Mouse (Mus musculus): ENCODE data around the gene Maip1. TPM values are rescaled to one million over a fixed set of nuclear protein-coding genes. Genes with fewer than 3 reads are reported as not detected.

Maip1 gene
- total RNA-seq, 1 experiment = 12.4 TPM

DNA sequence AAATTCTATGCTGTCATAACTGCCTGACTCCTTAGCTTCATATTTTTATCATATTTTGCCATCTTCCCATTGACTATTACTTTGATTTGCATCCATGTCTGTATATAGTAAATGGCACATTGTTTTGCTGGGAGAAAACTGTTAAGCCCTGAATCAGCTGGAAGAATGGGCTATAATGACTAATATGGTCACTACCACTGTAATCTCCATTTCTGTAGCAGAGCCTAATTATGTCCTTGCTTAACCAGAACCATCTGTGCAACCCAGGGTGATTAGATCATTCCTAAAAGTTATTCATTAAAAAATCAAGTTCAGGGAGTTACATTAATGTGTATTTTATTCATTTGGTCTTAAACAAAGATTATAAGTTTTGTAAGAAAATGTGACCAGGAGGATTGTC lies 19.6 kb upstream of the Maip1 start:
- H3K27ac ChIP-seq (ENCODE audit: insufficient read depth, low read depth, low read length, poor library complexity, severe bottlenecking) = no peak overlapping the region
- DNase-seq (ENCODE audit: low read depth, low spot score) = no peak
- TF ChIP-seq MAFK (IDR thresholded peaks at IDR 0.05; ENCODE audit: insufficient read depth, low read depth, low read length) (no peak), ZNF384 (IDR thresholded peaks at IDR 0.05; ENCODE audit: low read depth, low read length) (no peak), CHD2 (IDR thresholded peaks at IDR 0.05; ENCODE audit: low read depth, low read length) (no peak), HCFC1 (IDR thresholded peaks at IDR 0.05; ENCODE audit: borderline replicate concordance, insufficient read depth, low read length) (no peak), ZC3H11A (IDR thresholded peaks at IDR 0.05; ENCODE audit: borderline replicate concordance, low read depth, low read length) (no peak)
- no peak overlapping the region for H3K9ac ChIP-seq (ENCODE audit: insufficient read depth, low read depth, low read length, poor library complexity, severe bottlenecking)
- H3K4me3 ChIP-seq (ENCODE audit: insufficient read depth in 1 of 2, low read depth in 1 of 2, low read length in 2 of 2, poor library complexity in 1 of 2, severe bottlenecking in 1 of 2) = no peak overlapping the region
- in situ Hi-C loops (cut with MboI; ENCODE audit: low sequenced_read_pairs in 2 of 2, unreplicated experiment in 2 of 2) = no loop called here
- no peaks in the 10 kb centered on the region for H3K36me3 ChIP-seq (ENCODE audit: control insufficient read depth, insufficient read depth, low read length, poor library complexity, severe bottlenecking)
- H3K4me1 ChIP-seq (ENCODE audit: control insufficient read depth in 2 of 2, insufficient read depth in 2 of 2, low read length in 2 of 2, poor library complexity in 1 of 2) = no peaks in the 10 kb centered on the region
- no peaks in the 10 kb centered on the region for H3K9me3 ChIP-seq (ENCODE audit: control insufficient read depth, insufficient read depth, low read depth, low read length)

DNA sequence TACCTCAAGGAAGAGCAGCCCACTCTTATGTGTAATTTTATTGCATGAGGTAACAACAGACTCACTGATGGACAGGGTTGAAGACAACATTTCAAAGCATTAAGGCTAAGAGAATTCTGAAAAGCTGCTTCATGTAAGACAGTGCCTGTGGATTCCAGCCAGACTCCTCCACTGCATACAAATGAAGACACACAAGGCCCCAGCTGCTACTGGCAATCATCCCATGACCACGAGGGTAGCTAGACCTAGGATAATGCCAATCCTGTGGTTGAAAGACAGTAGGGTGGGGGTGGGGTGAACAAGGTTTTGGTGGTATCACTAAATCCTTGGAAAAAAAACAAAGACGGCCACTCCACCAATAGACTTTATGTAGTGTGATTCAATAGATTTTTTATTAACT lies 18.3 kb upstream of the Maip1 start:
- peaks cover 1% of the 10 kb centered on the region; the same call in 1 of the 2 replicates for H3K36me3 ChIP-seq (ENCODE audit: control insufficient read depth, insufficient read depth, low read length, poor library complexity, severe bottlenecking)
- H3K9me3 ChIP-seq (ENCODE audit: control insufficient read depth, insufficient read depth, low read depth, low read length) = no peaks in the 10 kb centered on the region
- no peak for DNase-seq (ENCODE audit: low read depth, low spot score)
- no peak overlapping the region for H3K27ac ChIP-seq (ENCODE audit: insufficient read depth, low read depth, low read length, poor library complexity, severe bottlenecking)
- no peaks in the 10 kb centered on the region for H3K4me1 ChIP-seq (ENCODE audit: control insufficient read depth in 2 of 2, insufficient read depth in 2 of 2, low read length in 2 of 2, poor library complexity in 1 of 2)
- no peak overlapping the region for H3K4me3 ChIP-seq (ENCODE audit: insufficient read depth in 1 of 2, low read depth in 1 of 2, low read length in 2 of 2, poor library complexity in 1 of 2, severe bottlenecking in 1 of 2)
- in situ Hi-C loops (cut with MboI; ENCODE audit: low sequenced_read_pairs in 2 of 2, unreplicated experiment in 2 of 2) = no loop called here
- no peak overlapping the region for H3K9ac ChIP-seq (ENCODE audit: insufficient read depth, low read depth, low read length, poor library complexity, severe bottlenecking)
- no peak for TF ChIP-seq ZNF384 (IDR thresholded peaks at IDR 0.05; ENCODE audit: low read depth, low read length)
- no peak for TF ChIP-seq ZC3H11A (IDR thresholded peaks at IDR 0.05; ENCODE audit: borderline replicate concordance, low read depth, low read length)
- no peak for TF ChIP-seq HCFC1 (IDR thresholded peaks at IDR 0.05; ENCODE audit: borderline replicate concordance, insufficient read depth, low read length)
- TF ChIP-seq MAFK (IDR thresholded peaks at IDR 0.05; ENCODE audit: insufficient read depth, low read depth, low read length) = no peak
- TF ChIP-seq CHD2 (IDR thresholded peaks at IDR 0.05; ENCODE audit: low read depth, low read length) = no peak

DNA sequence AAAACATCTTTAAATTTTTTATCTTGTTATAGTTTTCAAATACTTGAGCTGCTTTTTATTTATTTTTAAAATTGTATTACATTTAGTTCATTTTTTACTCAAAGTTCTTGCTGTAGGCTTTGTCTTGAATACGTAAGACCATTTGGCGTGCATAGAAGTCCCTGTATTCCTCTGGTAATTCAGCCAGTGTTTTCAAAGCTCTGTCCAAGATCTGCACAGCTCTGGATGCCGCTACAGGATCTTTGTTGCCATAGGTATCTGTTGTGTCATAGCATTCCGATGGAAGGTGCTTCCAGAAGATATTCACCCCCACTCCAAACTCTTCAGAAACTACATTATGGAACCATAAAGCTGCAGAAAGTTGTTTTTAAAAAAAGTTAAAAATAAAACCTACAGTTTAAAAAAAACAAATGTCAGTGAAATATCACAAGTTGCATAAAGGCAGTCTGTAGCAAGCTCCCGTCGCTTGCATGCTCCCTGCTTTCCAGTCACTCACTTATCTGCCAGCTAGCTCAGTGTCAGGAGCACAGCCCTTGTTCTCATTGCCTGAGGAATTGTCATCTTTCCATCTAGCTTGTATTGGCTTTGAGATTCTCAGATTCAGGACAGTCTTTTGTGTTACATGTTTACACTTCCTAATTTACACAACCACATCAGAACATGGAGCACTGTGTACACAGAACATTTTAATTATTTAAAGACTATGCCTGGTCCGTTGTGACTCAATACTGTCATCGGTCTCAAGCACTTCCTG lies 17.5 kb upstream of the Maip1 start:
- TF ChIP-seq ZNF384 (IDR thresholded peaks at IDR 0.05; ENCODE audit: low read depth, low read length) (no peak), CHD2 (IDR thresholded peaks at IDR 0.05; ENCODE audit: low read depth, low read length) (no peak), MAFK (IDR thresholded peaks at IDR 0.05; ENCODE audit: insufficient read depth, low read depth, low read length) (no peak), HCFC1 (IDR thresholded peaks at IDR 0.05; ENCODE audit: borderline replicate concordance, insufficient read depth, low read length) (no peak), ZC3H11A (IDR thresholded peaks at IDR 0.05; ENCODE audit: borderline replicate concordance, low read depth, low read length) (no peak)
- Histone ChIP-seq H3K36me3 (ENCODE audit: control insufficient read depth, insufficient read depth, low read length, poor library complexity, severe bottlenecking) (peaks cover 2% of the 10 kb centered on the region; the same call in 1 of the 2 replicates), H3K27ac (ENCODE audit: insufficient read depth, low read depth, low read length, poor library complexity, severe bottlenecking) (no peak overlapping the region), H3K9ac (ENCODE audit: insufficient read depth, low read depth, low read length, poor library complexity, severe bottlenecking) (no peak overlapping the region), H3K4me3 (ENCODE audit: insufficient read depth in 1 of 2, low read depth in 1 of 2, low read length in 2 of 2, poor library complexity in 1 of 2, severe bottlenecking in 1 of 2) (no peak overlapping the region), H3K4me1 (ENCODE audit: control insufficient read depth in 2 of 2, insufficient read depth in 2 of 2, low read length in 2 of 2, poor library complexity in 1 of 2) (no peaks in the 10 kb centered on the region), H3K9me3 (ENCODE audit: control insufficient read depth, insufficient read depth, low read depth, low read length) (no peaks in the 10 kb centered on the region)
- DNase-seq (ENCODE audit: low read depth, low spot score) = no peak
- in situ Hi-C loops (cut with MboI; ENCODE audit: low sequenced_read_pairs in 2 of 2, unreplicated experiment in 2 of 2) = no loop called here

DNA sequence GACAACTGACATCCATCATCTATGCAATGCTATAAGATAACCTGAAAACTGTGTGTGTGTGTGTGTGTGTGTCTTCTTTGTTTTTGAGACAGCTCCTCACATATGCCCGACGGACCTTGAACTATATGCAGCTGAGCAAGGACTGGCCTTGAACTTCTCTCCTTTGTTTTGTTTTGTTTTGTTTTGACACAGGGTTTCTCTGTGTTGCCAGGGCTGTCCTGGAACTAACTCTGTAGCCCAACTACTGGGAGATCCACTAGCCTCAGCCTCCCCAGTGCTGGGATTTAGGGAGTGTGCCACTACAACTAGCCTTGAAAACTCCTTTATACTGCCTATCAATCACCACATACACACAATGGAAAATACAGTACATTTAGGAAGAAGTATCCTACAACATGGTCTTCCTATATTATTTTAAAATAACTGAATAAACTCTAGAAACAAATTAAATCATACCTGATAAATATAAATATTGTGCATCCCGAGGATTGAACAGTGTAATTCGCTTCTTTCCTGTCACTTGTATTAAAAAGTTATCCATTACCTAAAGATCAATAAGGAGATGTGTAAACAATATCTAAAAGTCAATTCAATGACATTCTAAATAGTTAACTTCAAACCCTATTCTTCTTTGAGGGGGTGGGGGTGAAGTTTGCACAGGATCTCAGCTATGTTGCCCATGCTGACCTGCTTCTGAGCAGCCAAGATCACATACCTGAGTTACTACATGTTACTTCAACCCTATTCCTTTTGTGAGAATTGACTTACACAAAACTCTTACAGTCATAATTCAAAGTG lies 14.9 kb upstream of the Maip1 start:
- Histone ChIP-seq H3K9ac (ENCODE audit: insufficient read depth, low read depth, low read length, poor library complexity, severe bottlenecking) (no peak overlapping the region), H3K4me1 (ENCODE audit: control insufficient read depth in 2 of 2, insufficient read depth in 2 of 2, low read length in 2 of 2, poor library complexity in 1 of 2) (no peaks in the 10 kb centered on the region), H3K9me3 (ENCODE audit: control insufficient read depth, insufficient read depth, low read depth, low read length) (no peaks in the 10 kb centered on the region), H3K27ac (ENCODE audit: insufficient read depth, low read depth, low read length, poor library complexity, severe bottlenecking) (no peak overlapping the region), H3K36me3 (ENCODE audit: control insufficient read depth, insufficient read depth, low read length, poor library complexity, severe bottlenecking) (peaks cover 2% of the 10 kb centered on the region; the same call in 1 of the 2 replicates), H3K4me3 (ENCODE audit: insufficient read depth in 1 of 2, low read depth in 1 of 2, low read length in 2 of 2, poor library complexity in 1 of 2, severe bottlenecking in 1 of 2) (no peak overlapping the region)
- TF ChIP-seq CHD2 (IDR thresholded peaks at IDR 0.05; ENCODE audit: low read depth, low read length) = no peak
- TF ChIP-seq ZNF384 (IDR thresholded peaks at IDR 0.05; ENCODE audit: low read depth, low read length) = no peak
- no peak for TF ChIP-seq MAFK (IDR thresholded peaks at IDR 0.05; ENCODE audit: insufficient read depth, low read depth, low read length)
- TF ChIP-seq ZC3H11A (IDR thresholded peaks at IDR 0.05; ENCODE audit: borderline replicate concordance, low read depth, low read length) = no peak
- no peak for TF ChIP-seq HCFC1 (IDR thresholded peaks at IDR 0.05; ENCODE audit: borderline replicate concordance, insufficient read depth, low read length)
- in situ Hi-C loops (cut with MboI; ENCODE audit: low sequenced_read_pairs in 2 of 2, unreplicated experiment in 2 of 2) = no loop called here
- DNase-seq (ENCODE audit: low read depth, low spot score) = no peak

Data from ES-E14 (cell line).